15 mouse cellular contexts compared by ENCODE assay signal in the genomic region with DNA sequence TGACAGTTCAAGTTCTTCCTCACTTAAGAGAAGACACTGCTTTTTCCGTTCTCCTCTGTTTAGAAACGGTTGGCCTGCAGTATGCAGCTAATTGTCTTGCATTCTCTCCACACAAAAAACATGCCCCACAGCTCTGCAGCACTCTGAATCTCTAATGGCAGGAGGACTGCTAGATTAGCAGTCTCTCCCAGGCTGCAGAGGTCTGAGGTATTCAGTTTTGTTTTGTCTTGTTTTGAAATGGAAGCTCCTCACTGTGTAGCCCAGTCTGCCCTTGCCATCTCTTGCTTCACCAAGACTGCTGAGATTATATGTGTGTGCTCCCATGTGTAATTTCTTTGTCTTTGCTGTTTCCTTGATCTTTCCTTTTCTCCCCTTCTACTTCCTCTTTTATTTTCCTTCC.
A peak's percentile ranks its signal among the peaks of the same experiment; 100 is the strongest.
DNase-seq lines count a peak whose midpoint lies in the region; ATAC-seq and TF ChIP-seq lines count a peak whose summit lies in the region.
"Had no signal": no experiment of that assay in that cellular context is flagged by ENCODE, and none has a peak within 500 bp of the region (broad histone marks: within the 10 kb centered on the region; RNA-seq: fewer than 3 reads in every experiment).

No protein-coding gene starts in this region.

- no peak for DNase-seq in layer of hippocampus, adult 2 months (ENCODE audit: low spot score in 2 of 2)
- no peak for DNase-seq in layer of hippocampus, postnatal 36 days
- DNase-seq in hindbrain, embryonic 11.5 days (ENCODE audit: low spot score): no peak
- DNase-seq in midbrain, embryonic 14.5 days: no peak
- no peak for DNase-seq in spleen, postnatal 10 days (ENCODE audit: low spot score in 2 of 2)
- DNase-seq in cerebellum, postnatal 4 days (ENCODE audit: low spot score in 2 of 2): no peak
- DNase-seq in urinary bladder, postnatal 4 days (ENCODE audit: low spot score in 2 of 2): no peak
- DNase-seq: cerebellum, adult 11 months; lung, postnatal 36 days; right cerebral cortex, postnatal 4 days had no signal

- H3K9ac ChIP-seq in embryonic facial prominence, embryonic 15.5 days: no peak overlapping the region
- no peak overlapping the region for H3K9ac ChIP-seq in hindbrain, embryonic 11.5 days (ENCODE audit: low read depth, low read length)
- no peak overlapping the region for H3K9ac ChIP-seq in midbrain, embryonic 14.5 days (replicated peaks; ENCODE audit: low read length)
- H3K9ac ChIP-seq: heart, embryonic 15.5 days; kidney, embryonic 15.5 days; liver, embryonic 15.5 days had no signal

- no peak for ATAC-seq in embryonic facial prominence, embryonic 15.5 days (ENCODE audit: insufficient number of reproducible peaks, low FRiP score, low TSS enrichment, low read depth)
- no peak for ATAC-seq in hindbrain, embryonic 11.5 days (ENCODE audit: low FRiP score)
- no peak for ATAC-seq in midbrain, embryonic 14.5 days (ENCODE audit: low FRiP score, low TSS enrichment)
- ATAC-seq: CD4-positive, CD25-positive, alpha-beta regulatory T cell, adult 4 months had no signal

- no peak overlapping the region for H3K4me2 ChIP-seq in embryonic facial prominence, embryonic 15.5 days (replicated peaks)
- no peak overlapping the region for H3K4me2 ChIP-seq in hindbrain, embryonic 11.5 days (replicated peaks; ENCODE audit: low read depth, low read length)
- no peak overlapping the region for H3K4me2 ChIP-seq in midbrain, embryonic 14.5 days (ENCODE audit: low read length)
- H3K4me2 ChIP-seq: heart, embryonic 15.5 days; kidney, embryonic 15.5 days; liver, embryonic 15.5 days had no signal

- H3K27ac ChIP-seq in layer of hippocampus, adult 2 months: peak overlapping the region; percentile 65; the same call in 1 of the 2 replicates
- H3K27ac ChIP-seq in embryonic facial prominence, embryonic 15.5 days (replicated peaks): peak overlapping the region; percentile 58
- H3K27ac ChIP-seq in hindbrain, embryonic 11.5 days (ENCODE audit: low read depth, low read length): peak overlapping the region; percentile 47; the same call in 1 of the 2 replicates
- H3K27ac ChIP-seq in midbrain, embryonic 14.5 days (replicated peaks; ENCODE audit: low read depth, low read length): 0 out of 2 replicates have a peak overlapping the region, but pooled peaks have one; percentile 50
- H3K27ac ChIP-seq: heart, embryonic 15.5 days; kidney, embryonic 15.5 days; liver, embryonic 15.5 days had no signal

- no peak overlapping the region for H3K4me3 ChIP-seq in layer of hippocampus, adult 2 months
- no peak overlapping the region for H3K4me3 ChIP-seq in embryonic facial prominence, embryonic 15.5 days (replicated peaks)
- H3K4me3 ChIP-seq in hindbrain, embryonic 11.5 days (ENCODE audit: low read depth, low read length): no peak overlapping the region
- no peak overlapping the region for H3K4me3 ChIP-seq in midbrain, embryonic 14.5 days (replicated peaks; ENCODE audit: low read depth, low read length)
- H3K4me3 ChIP-seq: heart, embryonic 15.5 days; kidney, embryonic 15.5 days; liver, embryonic 15.5 days had no signal

- 16% methylated on average over 2 of the region's 2 CpGs for WGBS in embryonic facial prominence, embryonic 15.5 days
- 35% methylated on average over 2 of the region's 2 CpGs for WGBS in hindbrain, embryonic 11.5 days
- 16% methylated on average over 2 of the region's 2 CpGs for WGBS in midbrain, embryonic 14.5 days

- H3K9me3 ChIP-seq in embryonic facial prominence, embryonic 15.5 days (replicated peaks): no peaks in the 10 kb centered on the region
- no peaks in the 10 kb centered on the region for H3K9me3 ChIP-seq in hindbrain, embryonic 11.5 days (ENCODE audit: control insufficient read depth, low read length)
- no peaks in the 10 kb centered on the region for H3K9me3 ChIP-seq in midbrain, embryonic 14.5 days (ENCODE audit: control insufficient read depth, low read length)
- H3K9me3 ChIP-seq: heart, embryonic 15.5 days; kidney, embryonic 15.5 days; liver, embryonic 15.5 days had no signal

- H3K27me3 ChIP-seq in embryonic facial prominence, embryonic 15.5 days: no peaks in the 10 kb centered on the region
- no peaks in the 10 kb centered on the region for H3K27me3 ChIP-seq in hindbrain, embryonic 11.5 days (ENCODE audit: control insufficient read depth, insufficient read depth, low read length)
- H3K27me3 ChIP-seq in midbrain, embryonic 14.5 days (ENCODE audit: control insufficient read depth, insufficient read depth, low read length): no peaks in the 10 kb centered on the region
- H3K27me3 ChIP-seq: heart, embryonic 15.5 days; kidney, embryonic 15.5 days; liver, embryonic 15.5 days had no signal

- peaks cover 14% of the 10 kb centered on the region for H3K4me1 ChIP-seq in embryonic facial prominence, embryonic 15.5 days
- H3K4me1 ChIP-seq in hindbrain, embryonic 11.5 days (replicated peaks; ENCODE audit: control insufficient read depth, insufficient read depth, low read length): peaks cover 5% of the 10 kb centered on the region; the same call in 1 of the 2 replicates
- H3K4me1 ChIP-seq in midbrain, embryonic 14.5 days (ENCODE audit: control insufficient read depth, insufficient read depth, low read length): peaks cover 8% of the 10 kb centered on the region

- no peak for TF ChIP-seq CTCF in layer of hippocampus, adult 2 months (conservative IDR thresholded peaks at IDR 0.05)

- 0 out of 2 replicates have a peak, but pooled peaks cover 4% of the 10 kb centered on the region for H3K36me3 ChIP-seq in embryonic facial prominence, embryonic 15.5 days
- H3K36me3 ChIP-seq in hindbrain, embryonic 11.5 days (ENCODE audit: control insufficient read depth, insufficient read depth, low read length): no peaks in the 10 kb centered on the region
- no peaks in the 10 kb centered on the region for H3K36me3 ChIP-seq in midbrain, embryonic 14.5 days (ENCODE audit: control insufficient read depth, insufficient read depth, low read length)
- H3K36me3 ChIP-seq: heart, embryonic 15.5 days had no signal
